Mouse (Mus musculus) kidney, embryonic 14.5 days (tissue): ENCODE results near the gene Gm21760. TPM values are rescaled to one million over a fixed set of nuclear protein-coding genes. Genes with fewer than 3 reads are reported as not detected.
"Not testable (repeated sequence)": the region's sequence is repeated elsewhere in the genome, so short reads cannot be mapped to it uniquely, and the experiment has no call there.

ENCODE experiments used
- ATAC-seq: fragments of 200-750 bp; cut with Nextera tagmentation; 2 replicates; pipeline ENCODE4 v1.8.0; 2017; ENCODE audit warnings: moderate number of reproducible peaks, mild to moderate bottlenecking, moderate TSS enrichment, moderate library complexity; ENCODE audit not compliant: low FRiP score, low TSS enrichment
- H3K27ac ChIP-seq: fragments of 300-500 bp; sonication (generic); 2 replicates; pipeline ENCODE4 v1.5.1; 2014; ENCODE audit warnings: low read depth, mild to moderate bottlenecking, low read length, moderate library complexity, mixed read lengths
- H3K27me3 ChIP-seq: fragments of 300-500 bp; sonication (generic); 2 replicates; pipeline ENCODE4 v1.6.1; 2014; ENCODE audit warnings: mild to moderate bottlenecking, low read length; ENCODE audit not compliant: control insufficient read depth, insufficient read depth
- H3K36me3 ChIP-seq: fragments of 300-500 bp; sonication (generic); 2 replicates; pipeline ENCODE4 v1.6.1; 2014; ENCODE audit warnings: low read length, mixed read lengths; ENCODE audit not compliant: control insufficient read depth, insufficient read depth
- H3K4me1 ChIP-seq: fragments of 300-500 bp; sonication (generic); 2 replicates; pipeline ENCODE4 v1.6.1; 2014; ENCODE audit warnings: low read length, mixed read lengths; ENCODE audit not compliant: control insufficient read depth, insufficient read depth
- H3K4me2 ChIP-seq: fragments of 300-500 bp; sonication (generic); replicated peaks from 2 replicates; pipeline ENCODE4 v1.6.1; 2014; ENCODE audit warnings: low read depth, mild to moderate bottlenecking, low read length
- H3K4me3 ChIP-seq: fragments of 300-500 bp; sonication (generic); 2 replicates; pipeline ENCODE4 v1.5.1; 2014; ENCODE audit warnings: mild to moderate bottlenecking, low read length
- H3K9ac ChIP-seq: fragments of 300-500 bp; sonication (generic); 2 replicates; pipeline ENCODE4 v1.6.1; 2014; ENCODE audit warnings: low read depth, mild to moderate bottlenecking, low read length, moderate library complexity
- H3K9me3 ChIP-seq: fragments of 300-500 bp; sonication (generic); 2 replicates; pipeline ENCODE4 v1.6.1; 2016; ENCODE audit warnings: low read length; ENCODE audit not compliant: control insufficient read depth
- WGBS: fragments of 180-500 bp; shearing (Covaris S2); extraction: QIAGEN DNeasy Blood & Tissue Kit; methylation state at CpG from one replicate; pipeline ENCODE4 v1.1.7; 2014; 5-methylcytosine and 5-hydroxymethylcytosine counted together
- polyA plus RNA-seq: library from polyadenylated mRNA; unstranded; fragments of >200 nt; fragmentation: Nextera tagmentation; extraction: Ambion mirVana; gene quantifications from 2 replicates; pipeline ENCODE4 v1.2.1, GENCODE M21; 2014

Gm21760 gene
- not detected in 2 replicates for polyA plus RNA-seq

DNA sequence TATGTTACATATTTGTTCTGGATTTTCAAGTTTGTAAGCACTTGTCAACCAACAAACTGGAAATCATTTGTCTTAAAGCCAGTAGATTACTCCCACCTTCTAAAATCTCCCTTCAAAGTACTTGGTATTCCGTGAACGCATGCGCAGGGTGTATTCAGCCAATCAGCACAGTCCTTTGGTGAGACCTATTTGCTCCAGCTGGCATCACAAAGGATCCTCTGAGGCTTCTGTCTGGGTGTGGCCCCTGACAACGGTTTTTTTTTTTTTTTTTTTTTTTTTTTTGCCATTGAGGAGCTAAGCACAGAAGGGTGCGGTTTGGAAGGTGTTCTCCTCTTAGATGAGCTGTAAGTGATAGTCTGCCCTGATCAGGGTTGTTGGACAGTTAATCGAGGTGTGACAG, at the start of gene Gm21760:
Gene Gm21760, plus strand, starts transcription at position 301 of the 400 bp plus-strand sequence.
- H3K4me3 ChIP-seq, H3K4me1 ChIP-seq, H3K27me3 ChIP-seq, H3K9me3 ChIP-seq, H3K4me2 ChIP-seq, ATAC-seq, H3K36me3 ChIP-seq, H3K27ac ChIP-seq, H3K9ac ChIP-seq: not testable (repeated sequence)
- no CpG with 5 or more reads among the region's 6 CpGs for WGBS
